Mouse (Mus musculus): ENCODE data around the gene Gm8906. TPM values are rescaled to one million over a fixed set of nuclear protein-coding genes. Genes with fewer than 3 reads are reported as not detected.
"Not testable (repeated sequence)": the region's sequence is repeated elsewhere in the genome, so short reads cannot be mapped to it uniquely, and the experiment has no call there.

Gm8906 gene
- not detected for polyA plus RNA-seq (2017; shearing (Covaris generic))

DNA sequence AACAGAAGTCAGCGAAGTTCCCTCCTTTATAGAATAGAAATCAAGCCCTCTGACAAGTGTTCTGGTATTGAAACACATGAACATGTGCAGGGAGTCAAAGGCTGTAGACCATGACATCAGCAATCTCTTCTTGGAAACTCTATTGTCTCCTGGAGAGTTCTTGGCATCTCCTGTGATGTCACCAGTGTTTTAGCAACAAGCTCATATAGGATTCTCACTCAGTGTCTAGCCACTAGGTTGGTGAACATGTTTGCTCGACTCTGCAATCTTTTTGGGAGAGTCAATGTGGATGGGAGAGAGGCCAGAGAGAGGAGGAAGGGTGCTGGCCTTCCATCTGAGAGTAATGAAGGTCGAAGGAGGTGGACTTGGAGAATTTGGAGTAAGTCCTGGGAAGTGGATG is at the start of gene Gm8906:
Gene Gm8906, plus strand, starts transcription at position 301 of the 400 bp plus-strand sequence.
- ATAC-seq: not testable (repeated sequence)

Other genes starting within 250 kb of the Gm8906 start
- gene Gm8890, start 246.7 kb upstream of the Gm8906 start, polyA plus RNA-seq (2017; shearing (Covaris generic)): not detected
- not detected for gene Speer1, start 161.2 kb upstream of the Gm8906 start, polyA plus RNA-seq (2017; shearing (Covaris generic))
- not detected for gene Gm8897, start 86.3 kb upstream of the Gm8906 start, polyA plus RNA-seq (2017; shearing (Covaris generic))
- gene Gm6460, start 92.2 kb downstream of the Gm8906 start, polyA plus RNA-seq (2017; shearing (Covaris generic)): under 1 TPM in 1 of 2 experiments, not detected in 1; 0.28 TPM
- gene Gm8922, start 179.3 kb downstream of the Gm8906 start, polyA plus RNA-seq (2017; shearing (Covaris generic)): not detected